Mouse (Mus musculus): ENCODE results near the gene Iqcf1.

Gene Iqcf1

GRCm38 (mm10) chr9:106465571-106466200 is 34.1 kb upstream of the Iqcf1 start, which contains the start of gene Gpr62:
Gpr62 (minus strand) TSS chr9:106465938.
- peak; percentile 91 for DNase-seq

- DNase-seq: no peak
Observed at GRCm38 (mm10) chr9:106466721-106467120, 33.0 kb upstream of the Iqcf1 start.

GRCm38 (mm10) chr9:106467746-106468145 is 32.0 kb upstream of the Iqcf1 start:
- DNase-seq: no peak

- no peak for DNase-seq
Observed at GRCm38 (mm10) chr9:106469317-106469716, 30.4 kb upstream of the Iqcf1 start.

- DNase-seq: no peak
Observed at GRCm38 (mm10) chr9:106469776-106470175, 30.0 kb upstream of the Iqcf1 start.

GRCm38 (mm10) chr9:106470991-106471750 is 28.6 kb upstream of the Iqcf1 start:
- peak; percentile 17 for DNase-seq

- DNase-seq: peak; percentile 51
Observed at GRCm38 (mm10) chr9:106471892-106472291, 27.9 kb upstream of the Iqcf1 start.

GRCm38 (mm10) chr9:106472321-106472720 is 27.4 kb upstream of the Iqcf1 start:
- DNase-seq: peak; percentile 33

- peak; percentile 14 for DNase-seq
Observed at GRCm38 (mm10) chr9:106473081-106473752, 26.6 kb upstream of the Iqcf1 start.

GRCm38 (mm10) chr9:106473753-106474105 is 26.0 kb upstream of the Iqcf1 start:
- DNase-seq: peak; percentile 17

GRCm38 (mm10) chr9:106474456-106474855 is 25.3 kb upstream of the Iqcf1 start:
- DNase-seq: peak; percentile 52

- peak; percentile 32 for DNase-seq
Observed at GRCm38 (mm10) chr9:106475046-106475445, 24.7 kb upstream of the Iqcf1 start.

- DNase-seq: peak; percentile 5
Observed at GRCm38 (mm10) chr9:106475663-106476001, 24.1 kb upstream of the Iqcf1 start, which contains the start of gene Rrp9. Rrp9 (plus strand) TSS chr9:106475963.

- peak; percentile 38 for DNase-seq
Observed at GRCm38 (mm10) chr9:106476002-106476923, 23.5 kb upstream of the Iqcf1 start.

- peak; percentile 100 for DNase-seq
Observed at GRCm38 (mm10) chr9:106476924-106477484, 22.8 kb upstream of the Iqcf1 start, which contains the start of gene Parp3. Parp3 (minus strand) TSS chr9:106476949.

GRCm38 (mm10) chr9:106477649-106478048 is 22.1 kb upstream of the Iqcf1 start:
- DNase-seq: no peak

GRCm38 (mm10) chr9:106478101-106478500 is 21.7 kb upstream of the Iqcf1 start:
- DNase-seq: no peak

- no peak for DNase-seq
Observed at GRCm38 (mm10) chr9:106480541-106480940, 19.2 kb upstream of the Iqcf1 start.

GRCm38 (mm10) chr9:106481075-106481474 is 18.7 kb upstream of the Iqcf1 start:
- no peak for DNase-seq

GRCm38 (mm10) chr9:106481676-106482075 is 18.1 kb upstream of the Iqcf1 start:
- DNase-seq: no peak

GRCm38 (mm10) chr9:106482578-106483115 is 17.1 kb upstream of the Iqcf1 start:
- no peak for DNase-seq

- no peak for DNase-seq
Observed at GRCm38 (mm10) chr9:106483136-106483535, 16.6 kb upstream of the Iqcf1 start.

Measured in layer of hippocampus, adult 9-11 months (tissue).